Mouse (Mus musculus) myocyte (in vitro differentiated cells): ENCODE results near the gene Parp3. TPM values are rescaled to one million over a fixed set of nuclear protein-coding genes. Genes with fewer than 3 reads are reported as not detected.
A peak's percentile ranks its signal among the peaks of the same experiment; 100 is the strongest.

ENCODE experiments used
- H3K27me3 ChIP-seq: one replicate; pipeline ENCODE4 v1.6.1; 2011; ENCODE audit not compliant: control insufficient read depth, insufficient read depth, insufficient read length
- H3K36me3 ChIP-seq: one replicate; pipeline ENCODE4 v1.6.1; 2011; ENCODE audit not compliant: control insufficient read depth, insufficient read depth
- H3K4me2 ChIP-seq: one replicate; pipeline ENCODE4 v1.6.1; 2011; ENCODE audit warnings: low read depth, control low read depth
- H3K4me3 ChIP-seq: one replicate; pipeline ENCODE4 v1.5.1; 2011; ENCODE audit warnings: mild to moderate bottlenecking, control low read depth, moderate library complexity
- H3K79me2 ChIP-seq: one replicate; pipeline ENCODE4 v1.6.1; 2011; ENCODE audit not compliant: control insufficient read depth, insufficient read depth
- H3ac ChIP-seq: one replicate; pipeline ENCODE4 v1.6.1; 2011; ENCODE audit not compliant: control insufficient read depth, insufficient read length
- CEBPB ChIP-seq: IDR thresholded peaks from 2 replicates; pipeline ENCODE4 v1.6.1; 2011; ENCODE audit warnings: mild to moderate bottlenecking, moderate library complexity; ENCODE audit not compliant: poor library complexity, insufficient read depth, severe bottlenecking
- E2F4 ChIP-seq: IDR thresholded peaks from one replicate; pipeline ENCODE4 v1.6.1; 2011; ENCODE audit warnings: mild to moderate bottlenecking, control low read depth, moderate library complexity; ENCODE audit not compliant: insufficient read depth
- MAX ChIP-seq: IDR thresholded peaks from one replicate; pipeline ENCODE4 v1.6.1; 2011; ENCODE audit warnings: low read depth, mild to moderate bottlenecking, control low read depth
- MYOD1 ChIP-seq, 3 experiments: IDR thresholded peaks; one replicate each; pipeline ENCODE4 v1.6.1; 2011; ENCODE audit warnings: control low read depth in 2 of 3, low read depth in 2 of 3, mild to moderate bottlenecking in 2 of 3, moderate library complexity in 1 of 3; ENCODE audit not compliant: insufficient read length in 2 of 3, control insufficient read depth in 1 of 3
- MYOG ChIP-seq, 3 experiments: IDR thresholded peaks; one replicate each; pipeline ENCODE4 v1.6.1; 2011; ENCODE audit warnings: control low read depth in 2 of 3, low read depth in 2 of 3, mild to moderate bottlenecking in 2 of 3; ENCODE audit not compliant: insufficient read length in 2 of 3, control insufficient read depth in 1 of 3, insufficient read depth in 1 of 3
- POLR2A ChIP-seq: IDR thresholded peaks from one replicate; pipeline ENCODE4 v1.6.1; 2011; ENCODE audit warnings: low read depth, mild to moderate bottlenecking, control low read depth, moderate library complexity; ENCODE audit not compliant: insufficient read length
- POLR2AphosphoS2 ChIP-seq: IDR thresholded peaks from one replicate; pipeline ENCODE4 v1.6.1; 2011; ENCODE audit warnings: low read depth, control low read depth; ENCODE audit not compliant: insufficient read length
- REST ChIP-seq: IDR thresholded peaks from one replicate; pipeline ENCODE4 v1.6.1; 2011; ENCODE audit warnings: mild to moderate bottlenecking, control low read depth, moderate library complexity; ENCODE audit not compliant: insufficient read depth, insufficient read length
- SRF ChIP-seq: IDR thresholded peaks from one replicate; pipeline ENCODE4 v1.6.1; 2011; ENCODE audit warnings: low read depth; ENCODE audit not compliant: control insufficient read depth, insufficient read length
- TCF12 ChIP-seq: IDR thresholded peaks from one replicate; pipeline ENCODE4 v1.6.1; 2011; ENCODE audit warnings: mild to moderate bottlenecking, control low read depth; ENCODE audit not compliant: poor library complexity, insufficient read depth, severe bottlenecking
- TCF3 ChIP-seq: IDR thresholded peaks from one replicate; pipeline ENCODE4 v1.6.1; 2011; ENCODE audit warnings: low read depth, control low read depth; ENCODE audit not compliant: insufficient read length
- USF1 ChIP-seq: IDR thresholded peaks from one replicate; pipeline ENCODE4 v1.6.1; 2011; ENCODE audit warnings: low read depth, mild to moderate bottlenecking, control low read depth, moderate library complexity
- polyA plus RNA-seq: library from polyadenylated mRNA; unstranded; fragments of >200 nt; fragmentation: generic; extraction: Trizol; gene quantifications from one replicate; pipeline ENCODE4 v1.2.1, GENCODE M21; 2012; ENCODE audit warnings: missing spikeins

The Parp3 gene
- polyA plus RNA-seq, 1 experiment: 66.1 TPM

GRCm38 (mm10) chr9:106444836-106445235 is 31.9 kb downstream of the Parp3 start:
- H3K27me3 ChIP-seq: no peaks in the 10 kb centered on the region
- no peak overlapping the region for H3ac ChIP-seq
- H3K79me2 ChIP-seq: no peaks in the 10 kb centered on the region
- TF ChIP-seq REST (no peak), USF1 (no peak), SRF (no peak), MYOG (IDR thresholded peaks at IDR 0.05; ENCODE audit: control insufficient read depth in 1 of 3, insufficient read depth in 1 of 3, insufficient read length in 2 of 3, low read depth in 2 of 3) (no peak), MYOD1 (IDR thresholded peaks at IDR 0.05; ENCODE audit: control insufficient read depth in 1 of 3, insufficient read length in 2 of 3, low read depth in 2 of 3) (no peak), MAX (no peak), POLR2AphosphoS2 (no peak), E2F4 (no peak), TCF12 (no peak), POLR2A (no peak), TCF3 (no peak)
- H3K36me3 ChIP-seq: no peaks in the 10 kb centered on the region
- H3K4me2 ChIP-seq: no peak overlapping the region
- H3K4me3 ChIP-seq: no peak overlapping the region

- TF ChIP-seq REST (no peak), SRF (no peak), MYOD1 (IDR thresholded peaks at IDR 0.05; ENCODE audit: control insufficient read depth in 1 of 3, insufficient read length in 2 of 3, low read depth in 2 of 3) (no peak), MAX (no peak), CEBPB (no peak), POLR2A (no peak), E2F4 (no peak), TCF3 (no peak), POLR2AphosphoS2 (no peak), USF1 (no peak)
- Histone ChIP-seq H3K79me2 (no peaks in the 10 kb centered on the region), H3ac (no peak overlapping the region), H3K27me3 (no peaks in the 10 kb centered on the region), H3K36me3 (no peaks in the 10 kb centered on the region), H3K4me2 (no peak overlapping the region), H3K4me3 (no peak overlapping the region)
Measured at GRCm38 (mm10) chr9:106442680-106443079, 34.1 kb downstream of the Parp3 start.

GRCm38 (mm10) chr9:106436566-106436965 is 40.2 kb downstream of the Parp3 start:
- Histone ChIP-seq H3ac (no peak overlapping the region), H3K79me2 (no peaks in the 10 kb centered on the region), H3K36me3 (peaks cover 5% of the 10 kb centered on the region), H3K4me2 (no peak overlapping the region), H3K4me3 (no peak overlapping the region), H3K27me3 (no peaks in the 10 kb centered on the region)
- TF ChIP-seq SRF (no peak), MYOG (IDR thresholded peaks at IDR 0.05; ENCODE audit: control insufficient read depth in 1 of 3, insufficient read depth in 1 of 3, insufficient read length in 2 of 3, low read depth in 2 of 3) (no peak), MAX (no peak), POLR2A (no peak), TCF12 (no peak), REST (no peak), TCF3 (no peak), USF1 (no peak), POLR2AphosphoS2 (no peak), MYOD1 (IDR thresholded peaks at IDR 0.05; ENCODE audit: control insufficient read depth in 1 of 3, insufficient read length in 2 of 3, low read depth in 2 of 3) (no peak), CEBPB (no peak), E2F4 (no peak)

- H3K4me3 ChIP-seq: no peak overlapping the region
Measured at GRCm38 (mm10) chr9:106433389-106433788, 43.4 kb downstream of the Parp3 start.

GRCm38 (mm10) chr9:106430015-106430264 is 46.8 kb downstream of the Parp3 start:
- no peaks in the 10 kb centered on the region for H3K27me3 ChIP-seq
- peaks cover 5% of the 10 kb centered on the region for H3K36me3 ChIP-seq
- peak overlapping the region; percentile 81 for H3K4me3 ChIP-seq
- no peak for TF ChIP-seq MYOG (IDR thresholded peaks at IDR 0.05; ENCODE audit: control insufficient read depth in 1 of 3, insufficient read depth in 1 of 3, insufficient read length in 2 of 3, low read depth in 2 of 3)
- TF ChIP-seq USF1: no peak
- peak overlapping the region; percentile 72 for H3K4me2 ChIP-seq
- H3K79me2 ChIP-seq: peaks cover 15% of the 10 kb centered on the region
- peak overlapping the region; percentile 56 for H3ac ChIP-seq

More at GRCm38 (mm10) chr9:106433389-106433788, 43.4 kb downstream of the Parp3 start:
- Histone ChIP-seq H3K36me3 (peaks cover 5% of the 10 kb centered on the region), H3K27me3 (no peaks in the 10 kb centered on the region), H3ac (no peak overlapping the region), H3K79me2 (peaks cover 15% of the 10 kb centered on the region), H3K4me2 (no peak overlapping the region)
- no peak for TF ChIP-seq TCF12
- no peak for TF ChIP-seq CEBPB
- peak; percentile 77 for TF ChIP-seq POLR2AphosphoS2
- no peak for TF ChIP-seq USF1
- no peak for TF ChIP-seq MYOD1 (IDR thresholded peaks at IDR 0.05; ENCODE audit: control insufficient read depth in 1 of 3, insufficient read length in 2 of 3, low read depth in 2 of 3)
- TF ChIP-seq REST: no peak
- TF ChIP-seq MYOG (IDR thresholded peaks at IDR 0.05; ENCODE audit: control insufficient read depth in 1 of 3, insufficient read depth in 1 of 3, insufficient read length in 2 of 3, low read depth in 2 of 3): no peak
- no peak for TF ChIP-seq TCF3
- no peak for TF ChIP-seq E2F4
